Mouse (Mus musculus) testis, adult 2 months (tissue): Measurements from ENCODE around the gene Map3k14.

Experiments used
- CTCF ChIP-seq: fragments of 200-500 bp; IDR thresholded peaks from 2 replicates; pipeline ENCODE4 v1.5.1; 2012; ENCODE audit warnings: low read depth, mild to moderate bottlenecking, inconsistent platforms, low read length, moderate library complexity; ENCODE audit not compliant: control insufficient read depth, insufficient read depth, insufficient replicate concordance
- POLR2A ChIP-seq: fragments of 200-500 bp; IDR thresholded peaks from 2 replicates; pipeline ENCODE4 v1.6.1; 2012; ENCODE audit warnings: low read depth, mild to moderate bottlenecking, inconsistent platforms, low read length, moderate library complexity; ENCODE audit not compliant: control insufficient read depth

DNA sequence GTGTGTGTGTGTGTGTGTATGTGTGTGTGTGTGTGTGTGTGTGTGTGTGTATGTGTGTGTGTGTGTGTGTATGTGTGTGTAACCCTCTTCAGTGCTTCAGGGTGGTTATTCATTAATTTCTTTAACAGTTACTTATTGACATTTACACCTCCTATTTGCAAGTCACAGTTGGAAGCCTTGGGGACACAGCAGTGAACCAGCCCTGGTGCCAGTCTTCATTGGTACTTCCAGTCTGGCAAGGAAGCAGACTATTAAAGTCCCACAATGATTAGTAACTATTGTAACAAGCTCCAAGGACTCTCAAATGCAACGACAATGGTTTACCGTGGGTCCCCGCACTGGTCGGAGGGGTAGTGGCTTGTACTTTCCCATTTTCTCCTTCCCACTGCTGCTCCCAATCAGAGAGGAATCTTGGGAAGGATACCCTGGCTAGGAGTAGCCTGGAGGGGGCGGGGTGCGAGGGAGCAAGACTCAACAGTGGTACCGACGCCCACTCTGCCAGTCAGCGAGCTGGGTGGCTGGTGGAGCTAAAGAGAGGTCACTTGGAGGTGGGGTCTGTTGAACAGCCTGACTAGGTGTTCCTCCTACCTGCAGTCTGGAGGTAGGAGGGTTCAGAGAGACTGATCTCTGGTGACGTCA is 47.6 kb upstream of the Map3k14 start:
- TF ChIP-seq POLR2A (no peak), CTCF (no peak)
